Mouse (Mus musculus) C2C12 (cell line): Measurements from ENCODE around the gene Creld1.

Source experiments
- CEBPB ChIP-seq: IDR thresholded peaks from one replicate; pipeline ENCODE4 v1.6.1; 2011; ENCODE audit warnings: low read depth, mild to moderate bottlenecking, control low read depth, moderate library complexity
- CTCF ChIP-seq: IDR thresholded peaks from one replicate; pipeline ENCODE4 v1.5.1; 2011; ENCODE audit not compliant: control insufficient read depth, insufficient read depth, insufficient read length
- FOSL1 ChIP-seq: IDR thresholded peaks from one replicate; pipeline ENCODE4 v1.8.0; 2011; ENCODE audit warnings: mild to moderate bottlenecking, low read length; ENCODE audit not compliant: poor library complexity, insufficient read depth, severe bottlenecking
- MAX ChIP-seq: IDR thresholded peaks from one replicate; pipeline ENCODE4 v1.6.1; 2011; ENCODE audit warnings: mild to moderate bottlenecking, control low read depth
- MYOD1 ChIP-seq: IDR thresholded peaks from one replicate; pipeline ENCODE4 v1.6.1; 2011; ENCODE audit warnings: low read depth; ENCODE audit not compliant: control insufficient read depth, insufficient read length
- MYOG ChIP-seq: IDR thresholded peaks from one replicate; pipeline ENCODE4 v1.6.1; 2011; ENCODE audit not compliant: control insufficient read depth, insufficient read length; ENCODE audit errors: extremely low read depth
- USF1 ChIP-seq: IDR thresholded peaks from one replicate; pipeline ENCODE4 v1.6.1; 2011; ENCODE audit warnings: low read depth, mild to moderate bottlenecking, control low read depth, moderate library complexity

- TF ChIP-seq CTCF = no peak
- no peak for TF ChIP-seq USF1
- no peak for TF ChIP-seq MAX
- no peak for TF ChIP-seq MYOD1
- TF ChIP-seq CEBPB = no peak
- no peak for TF ChIP-seq MYOG
- no peak for TF ChIP-seq FOSL1
Measured at GRCm38 (mm10) chr6:113437135-113437534, 46.0 kb upstream of the Creld1 start.
